Mouse (Mus musculus) C2C12 (cell line): ENCODE measurements around the gene Osbpl9.

Experiments
- CTCF ChIP-seq: IDR thresholded peaks from one replicate; pipeline ENCODE4 v1.5.1; 2011; ENCODE audit not compliant: control insufficient read depth, insufficient read depth, insufficient read length
- MYOG ChIP-seq: IDR thresholded peaks from one replicate; pipeline ENCODE4 v1.6.1; 2011; ENCODE audit not compliant: control insufficient read depth, insufficient read length; ENCODE audit errors: extremely low read depth

DNA sequence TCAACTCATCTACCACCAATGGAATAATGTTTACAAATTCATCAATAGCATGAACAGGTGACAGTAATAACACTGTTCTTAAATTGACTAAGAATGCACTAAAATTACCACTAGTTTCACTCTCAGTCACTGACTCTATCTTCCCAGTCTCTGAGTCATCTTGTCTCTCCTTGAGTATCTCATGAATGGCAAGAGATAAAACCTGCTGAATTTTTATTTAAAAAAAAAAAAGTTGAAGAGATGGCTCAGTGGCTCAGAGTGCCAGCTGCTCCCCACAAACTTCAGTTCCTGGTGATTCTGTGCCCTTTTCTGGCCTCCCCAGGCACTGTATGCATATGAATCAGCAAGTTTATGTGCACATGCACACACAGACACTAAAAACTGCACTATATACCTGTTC lies 96.8 kb downstream of the Osbpl9 start:
- TF ChIP-seq CTCF (no peak), MYOG (no peak)
